Mouse (Mus musculus) liver, embryonic 16.5 days (tissue): ENCODE data around the gene Pax7. TPM values are rescaled to one million over a fixed set of nuclear protein-coding genes. Genes with fewer than 3 reads are reported as not detected.
A peak's percentile ranks its signal among the peaks of the same experiment; 100 is the strongest.

ENCODE experiments used
- ATAC-seq: fragments of 200-750 bp; cut with Nextera tagmentation; 2 replicates; pipeline ENCODE4 v1.8.0; 2017; ENCODE audit warnings: low read depth, mild to moderate bottlenecking, moderate number of reproducible peaks, moderate library complexity
- H3K27ac ChIP-seq: fragments of 300-500 bp; sonication (generic); 2 replicates; pipeline ENCODE4 v1.5.1; 2014; ENCODE audit warnings: mild to moderate bottlenecking, low read length
- H3K27me3 ChIP-seq: fragments of 300-500 bp; sonication (generic); 2 replicates; pipeline ENCODE4 v1.6.1; 2014; ENCODE audit warnings: low read depth, low read length, mixed read lengths; ENCODE audit not compliant: control insufficient read depth, insufficient read depth
- H3K36me3 ChIP-seq: fragments of 300-500 bp; sonication (generic); 2 replicates; pipeline ENCODE4 v1.6.1; 2014; ENCODE audit warnings: mild to moderate bottlenecking; ENCODE audit not compliant: control insufficient read depth, insufficient read depth
- H3K4me1 ChIP-seq: fragments of 300-500 bp; sonication (generic); 2 replicates; pipeline ENCODE4 v1.6.1; 2014; ENCODE audit warnings: low read depth, low read length, mixed read lengths; ENCODE audit not compliant: control insufficient read depth
- H3K4me2 ChIP-seq: fragments of 300-500 bp; sonication (generic); 2 replicates; pipeline ENCODE4 v1.6.1; 2014; ENCODE audit warnings: low read depth, low read length, mixed read lengths
- H3K4me3 ChIP-seq: fragments of 300-500 bp; sonication (generic); 2 replicates; pipeline ENCODE4 v1.5.1; 2014; ENCODE audit warnings: low read depth, mild to moderate bottlenecking, low read length
- H3K9ac ChIP-seq: fragments of 300-500 bp; sonication (generic); 2 replicates; pipeline ENCODE4 v1.6.1; 2014; ENCODE audit warnings: low read depth, low read length
- H3K9me3 ChIP-seq: fragments of 300-500 bp; sonication (generic); replicated peaks from 2 replicates; pipeline ENCODE4 v1.6.1; 2016; ENCODE audit warnings: low read length; ENCODE audit not compliant: control insufficient read depth
- WGBS: fragments of 180-500 bp; shearing (Covaris S2); extraction: QIAGEN DNeasy Blood & Tissue Kit; methylation state at CpG from one replicate; pipeline ENCODE4 v1.1.7; 2014; ENCODE audit not compliant: insufficient replicate concordance; 5-methylcytosine and 5-hydroxymethylcytosine counted together
- polyA plus RNA-seq: library from polyadenylated mRNA; unstranded; fragments of >200 nt; fragmentation: Nextera tagmentation; extraction: Ambion mirVana; gene quantifications from 2 replicates; pipeline ENCODE4 v1.2.1, GENCODE M21; 2015

Pax7 gene
- polyA plus RNA-seq, 1 experiment from 2014 or later, result not detected

- no peaks in the 10 kb centered on the region; the same call in 1 of the 2 replicates for H3K9me3 ChIP-seq
- H3K4me2 ChIP-seq, result no peak overlapping the region
- no peak overlapping the region for H3K9ac ChIP-seq
- H3K27ac ChIP-seq, result no peak overlapping the region
- H3K27me3 ChIP-seq, result no peaks in the 10 kb centered on the region
- peak; percentile 32; the same call in 1 of the 2 replicates for ATAC-seq
- no peak overlapping the region for H3K4me3 ChIP-seq
- no peaks in the 10 kb centered on the region for H3K4me1 ChIP-seq
- H3K36me3 ChIP-seq, result no peaks in the 10 kb centered on the region
- WGBS, result 54% methylated on average over 12 of the region's 12 CpGs
These were observed 86.0 kb downstream of the Pax7 start for GRCm38 (mm10) chr4:139747190-139747936.

GRCm38 (mm10) chr4:139746177-139746576 is 87.2 kb downstream of the Pax7 start:
- no peak overlapping the region for H3K27ac ChIP-seq
- no peaks in the 10 kb centered on the region; the same call in 1 of the 2 replicates for H3K9me3 ChIP-seq

GRCm38 (mm10) chr4:139744765-139745395 is 88.4 kb downstream of the Pax7 start:
- H3K4me2 ChIP-seq, result no peak overlapping the region
- no peaks in the 10 kb centered on the region; the same call in 1 of the 2 replicates for H3K9me3 ChIP-seq
- no peak overlapping the region for H3K9ac ChIP-seq
- no peaks in the 10 kb centered on the region for H3K36me3 ChIP-seq
- H3K4me3 ChIP-seq, result no peak overlapping the region
- no peak for ATAC-seq
- H3K27me3 ChIP-seq, result no peaks in the 10 kb centered on the region
- H3K27ac ChIP-seq, result no peak overlapping the region
- H3K4me1 ChIP-seq, result no peaks in the 10 kb centered on the region
- WGBS, result 53% methylated on average over 12 of the region's 12 CpGs

More at GRCm38 (mm10) chr4:139746177-139746576, 87.2 kb downstream of the Pax7 start:
- Histone ChIP-seq H3K4me1 (no peaks in the 10 kb centered on the region), H3K4me3 (no peak overlapping the region), H3K4me2 (no peak overlapping the region), H3K9ac (no peak overlapping the region), H3K27me3 (no peaks in the 10 kb centered on the region), H3K36me3 (no peaks in the 10 kb centered on the region)
- no peak for ATAC-seq
- WGBS, result 48% methylated on average over 12 of the region's 12 CpGs

- H3K4me2 ChIP-seq, result no peak overlapping the region
- WGBS, result 55% methylated on average over 3 of the region's 3 CpGs
- H3K4me3 ChIP-seq, result no peak overlapping the region
- ATAC-seq, result no peak
- no peaks in the 10 kb centered on the region for H3K36me3 ChIP-seq
- no peaks in the 10 kb centered on the region for H3K27me3 ChIP-seq
- H3K9ac ChIP-seq, result no peak overlapping the region
- no peak overlapping the region for H3K27ac ChIP-seq
- no peaks in the 10 kb centered on the region for H3K4me1 ChIP-seq
- H3K9me3 ChIP-seq, result no peaks in the 10 kb centered on the region; the same call in 1 of the 2 replicates
These were observed 89.7 kb downstream of the Pax7 start for GRCm38 (mm10) chr4:139743626-139744025.

- Histone ChIP-seq H3K36me3 (no peaks in the 10 kb centered on the region), H3K27ac (no peak overlapping the region), H3K27me3 (no peaks in the 10 kb centered on the region), H3K9me3 (no peaks in the 10 kb centered on the region), H3K4me1 (no peaks in the 10 kb centered on the region), H3K9ac (no peak overlapping the region), H3K4me3 (no peak overlapping the region), H3K4me2 (no peak overlapping the region)
- no peak for ATAC-seq
- 75% methylated on average over 9 of the region's 9 CpGs for WGBS
These were observed 96.3 kb downstream of the Pax7 start for GRCm38 (mm10) chr4:139737035-139737434.

GRCm38 (mm10) chr4:139727101-139727500 is 106.2 kb downstream of the Pax7 start:
- Histone ChIP-seq H3K4me3 (no peak overlapping the region), H3K36me3 (no peaks in the 10 kb centered on the region), H3K4me1 (no peaks in the 10 kb centered on the region), H3K9ac (no peak overlapping the region), H3K27me3 (no peaks in the 10 kb centered on the region; the same call in 1 of the 2 replicates), H3K9me3 (no peaks in the 10 kb centered on the region; the same call in none of the 2 replicates), H3K27ac (no peak overlapping the region), H3K4me2 (no peak overlapping the region)
- 28% methylated on average over 2 of the region's 2 CpGs for WGBS
- ATAC-seq, result no peak

- no peak overlapping the region for H3K27ac ChIP-seq
- no peaks in the 10 kb centered on the region; the same call in 1 of the 2 replicates for H3K27me3 ChIP-seq
- no peak overlapping the region for H3K4me2 ChIP-seq
- H3K4me3 ChIP-seq, result no peak overlapping the region
- ATAC-seq, result no peak
- no peak overlapping the region for H3K9ac ChIP-seq
- WGBS, result 58% methylated on average over 15 of the region's 15 CpGs
- no peaks in the 10 kb centered on the region for H3K4me1 ChIP-seq
- no peaks in the 10 kb centered on the region for H3K36me3 ChIP-seq
- no peaks in the 10 kb centered on the region; the same call in none of the 2 replicates for H3K9me3 ChIP-seq
These were observed 107.9 kb downstream of the Pax7 start for GRCm38 (mm10) chr4:139725421-139725820.

GRCm38 (mm10) chr4:139724296-139724695 is 109.0 kb downstream of the Pax7 start:
- Histone ChIP-seq H3K27me3 (no peaks in the 10 kb centered on the region; the same call in 1 of the 2 replicates), H3K4me3 (no peak overlapping the region), H3K4me2 (no peak overlapping the region), H3K36me3 (no peaks in the 10 kb centered on the region), H3K27ac (no peak overlapping the region), H3K9ac (no peak overlapping the region), H3K4me1 (no peaks in the 10 kb centered on the region), H3K9me3 (no peaks in the 10 kb centered on the region; the same call in 1 of the 2 replicates)
- 34% methylated on average over 4 of the region's 4 CpGs for WGBS
- no peak for ATAC-seq

GRCm38 (mm10) chr4:139718978-139719377 is 114.3 kb downstream of the Pax7 start:
- Histone ChIP-seq H3K27ac (no peak overlapping the region), H3K9ac (no peak overlapping the region), H3K4me3 (no peak overlapping the region), H3K4me2 (no peak overlapping the region), H3K9me3 (no peaks in the 10 kb centered on the region), H3K4me1 (no peaks in the 10 kb centered on the region), H3K27me3 (no peaks in the 10 kb centered on the region; the same call in 1 of the 2 replicates), H3K36me3 (no peaks in the 10 kb centered on the region)
- no peak for ATAC-seq
- WGBS, result 48% methylated on average over 5 of the region's 5 CpGs
